Mouse (Mus musculus) midbrain, embryonic 14.5 days (tissue): ENCODE measurements at regions not wholly inside any gene's neighbourhood (a gene's known extent, or its start where the extent isn't known, plus 50 kb on each side); places are given as distances from the start of the nearest gene placed in this dataset.

Source experiments
- ATAC-seq: fragments of 200-750 bp; cut with Nextera tagmentation; 2 replicates; pipeline ENCODE4 v1.8.0; 2017; ENCODE audit warnings: moderate number of reproducible peaks, moderate library complexity; ENCODE audit not compliant: low FRiP score, low TSS enrichment
- DNase-seq: peaks from one replicate; pipeline ENCODE4 v3.0.0-alpha.2; 2015
- H3K27ac ChIP-seq: fragments of 300-500 bp; sonication (generic); replicated peaks from 2 replicates; pipeline ENCODE4 v1.5.1; 2014; ENCODE audit warnings: mild to moderate bottlenecking, low read depth, low read length, moderate library complexity
- H3K27me3 ChIP-seq: fragments of 300-500 bp; sonication (generic); 2 replicates; pipeline ENCODE4 v1.6.1; 2014; ENCODE audit warnings: low read length, control low read depth, mixed read lengths; ENCODE audit not compliant: control insufficient read depth, insufficient read depth
- H3K36me3 ChIP-seq: fragments of 300-500 bp; sonication (generic); 2 replicates; pipeline ENCODE4 v1.6.1; 2014; ENCODE audit warnings: low read length, control low read depth; ENCODE audit not compliant: control insufficient read depth, insufficient read depth
- H3K4me1 ChIP-seq: fragments of 300-500 bp; sonication (generic); 2 replicates; pipeline ENCODE4 v1.6.1; 2014; ENCODE audit warnings: mild to moderate bottlenecking, antibody characterized with exemption, low read length, control low read depth; ENCODE audit not compliant: control insufficient read depth, insufficient read depth
- H3K4me2 ChIP-seq: fragments of 300-500 bp; sonication (generic); 2 replicates; pipeline ENCODE4 v1.6.1; 2014; ENCODE audit warnings: mild to moderate bottlenecking, low read length, moderate library complexity
- H3K4me3 ChIP-seq: fragments of 300-500 bp; sonication (generic); replicated peaks from 2 replicates; pipeline ENCODE4 v1.5.1; 2014; ENCODE audit warnings: low read depth, low read length
- H3K9ac ChIP-seq: fragments of 300-500 bp; sonication (generic); replicated peaks from 2 replicates; pipeline ENCODE4 v1.6.1; 2014; ENCODE audit warnings: mild to moderate bottlenecking, low read length, moderate library complexity
- H3K9me3 ChIP-seq: fragments of 300-500 bp; sonication (generic); 2 replicates; pipeline ENCODE4 v1.6.1; 2016; ENCODE audit warnings: low read length, control low read depth, mixed read lengths; ENCODE audit not compliant: control insufficient read depth
- WGBS: fragments of 180-500 bp; shearing (Covaris S2); extraction: QIAGEN DNeasy Blood & Tissue Kit; methylation state at CpG from one replicate; pipeline ENCODE4 v1.1.7; 2014; 5-methylcytosine and 5-hydroxymethylcytosine counted together

DNA sequence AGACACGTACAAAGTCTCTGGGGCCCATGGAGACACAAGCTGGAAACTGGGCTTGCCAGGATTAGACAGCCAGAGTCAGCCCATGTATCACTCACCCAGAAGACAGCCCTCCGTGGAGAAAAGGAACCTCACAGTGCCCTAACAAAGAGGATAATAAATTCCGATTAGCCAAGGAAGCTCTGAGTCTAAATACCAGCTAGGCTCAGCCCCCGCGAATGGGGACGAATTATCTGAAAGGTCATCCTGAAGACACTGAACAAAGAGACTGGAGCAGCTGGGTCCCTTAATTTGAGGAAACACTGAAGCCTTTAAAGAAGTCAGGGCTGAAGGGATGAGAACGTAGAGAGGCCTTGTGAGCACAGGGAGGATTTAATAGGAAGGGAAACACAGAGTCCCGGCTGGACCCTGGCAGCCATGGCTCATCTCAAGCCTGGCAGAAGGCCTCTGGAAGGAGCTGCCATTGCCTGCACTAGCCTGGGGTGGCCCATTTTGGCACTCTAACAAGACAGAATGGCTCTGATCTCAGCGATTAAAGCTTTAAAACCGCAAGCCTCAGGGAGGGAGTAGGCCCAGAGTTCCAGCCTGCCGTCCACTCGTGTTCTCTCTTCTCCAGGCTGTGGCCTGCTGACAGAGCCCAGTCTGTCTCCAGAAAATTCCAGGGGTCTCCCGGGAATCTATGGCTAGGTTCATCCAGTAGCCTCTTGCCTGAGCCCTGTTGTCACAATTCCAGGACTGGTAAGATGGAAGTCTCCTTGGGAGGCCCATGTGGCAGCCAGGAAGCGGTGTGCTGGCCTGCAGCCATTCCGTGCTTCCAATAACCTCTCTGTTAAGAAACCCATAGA, 343.0 kb upstream of the Zfp462 start:
- DNase-seq = peak; percentile 63
- peak overlapping the region; percentile 66 for H3K27ac ChIP-seq

DNA sequence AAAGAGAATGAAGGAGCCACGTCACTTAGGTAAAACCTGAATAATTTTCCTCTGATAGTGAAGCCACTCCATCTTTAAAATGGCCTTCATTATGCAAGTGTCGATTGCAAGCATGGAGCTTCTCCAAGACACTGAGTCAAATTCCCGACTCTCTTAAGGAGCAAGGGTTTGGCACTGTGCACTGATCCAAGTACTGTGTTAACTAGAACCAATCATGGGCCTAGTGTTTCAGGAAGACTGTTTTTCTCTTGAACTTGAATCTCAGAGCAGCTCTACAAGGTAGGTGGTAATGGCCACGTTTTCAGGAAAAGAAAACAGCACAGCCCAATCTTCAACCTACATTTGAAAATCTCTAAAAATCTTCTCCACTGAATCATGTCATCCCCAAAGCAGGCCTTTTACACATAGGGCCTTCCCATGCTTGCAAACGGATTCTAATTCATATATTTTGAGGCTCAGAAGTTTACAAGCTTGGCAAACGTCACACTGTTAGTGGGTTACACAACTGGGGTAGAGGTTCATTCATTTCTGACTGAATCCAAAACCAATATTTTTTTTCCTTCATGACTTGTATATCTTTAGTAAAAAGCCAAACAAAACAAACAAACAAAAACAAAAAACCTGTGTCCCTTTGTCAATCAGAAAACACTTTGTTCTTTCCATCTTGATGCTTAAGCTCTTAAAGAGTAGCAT, 342.2 kb upstream of the Zfp462 start:
- H3K9ac ChIP-seq = no peak overlapping the region
- ATAC-seq = no peak
- no peak overlapping the region for H3K4me3 ChIP-seq
- H3K4me2 ChIP-seq = no peak overlapping the region
- no peaks in the 10 kb centered on the region for H3K9me3 ChIP-seq
- 85% methylated on average over 6 of the region's 6 CpGs for WGBS
- no peaks in the 10 kb centered on the region for H3K36me3 ChIP-seq
- no peaks in the 10 kb centered on the region for H3K4me1 ChIP-seq
- H3K27me3 ChIP-seq = no peaks in the 10 kb centered on the region
- no peak for DNase-seq
- no peak overlapping the region; the same call in 1 of the 2 replicates for H3K27ac ChIP-seq

More for the DNA sequence above, 343.0 kb upstream of the Zfp462 start:
- H3K36me3 ChIP-seq = no peaks in the 10 kb centered on the region
- 32% methylated on average over 15 of the region's 15 CpGs for WGBS
- H3K27me3 ChIP-seq = no peaks in the 10 kb centered on the region
- no peaks in the 10 kb centered on the region for H3K4me1 ChIP-seq
- H3K4me2 ChIP-seq = no peak overlapping the region
- no peak overlapping the region for H3K9ac ChIP-seq
- H3K4me3 ChIP-seq = no peak overlapping the region
- H3K9me3 ChIP-seq = no peaks in the 10 kb centered on the region
- ATAC-seq = peak; percentile 37; the same call in 1 of the 2 replicates

DNA sequence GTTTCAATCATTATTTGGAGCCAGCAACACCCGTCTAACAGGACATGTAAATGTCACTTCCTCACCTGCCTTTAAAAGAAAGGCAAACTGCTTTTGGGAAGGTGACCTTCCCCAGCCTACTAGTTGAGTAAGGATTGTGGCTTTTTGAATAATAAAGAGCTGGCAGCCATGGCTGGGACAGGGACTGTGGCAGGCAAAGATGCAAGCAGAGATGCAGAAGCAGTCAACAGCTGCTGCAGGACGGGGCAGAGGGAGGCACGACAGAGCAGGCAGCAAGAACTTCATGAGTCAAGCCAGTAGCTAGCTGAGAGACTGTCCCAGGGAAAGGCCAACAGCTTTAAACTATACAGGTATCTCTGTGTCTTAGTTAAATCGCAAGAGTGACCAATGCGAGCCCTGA, 334.7 kb upstream of the Zfp462 start:
- Histone ChIP-seq H3K4me2 (no peak overlapping the region), H3K9ac (no peak overlapping the region), H3K4me1 (peaks cover 4% of the 10 kb centered on the region; the same call in 1 of the 2 replicates), H3K27ac (no peak overlapping the region), H3K4me3 (no peak overlapping the region), H3K9me3 (no peaks in the 10 kb centered on the region), H3K27me3 (no peaks in the 10 kb centered on the region), H3K36me3 (no peaks in the 10 kb centered on the region)
- no peak for DNase-seq
- ATAC-seq = no peak
- WGBS = 73% methylated on average over 5 of the region's 5 CpGs

DNA sequence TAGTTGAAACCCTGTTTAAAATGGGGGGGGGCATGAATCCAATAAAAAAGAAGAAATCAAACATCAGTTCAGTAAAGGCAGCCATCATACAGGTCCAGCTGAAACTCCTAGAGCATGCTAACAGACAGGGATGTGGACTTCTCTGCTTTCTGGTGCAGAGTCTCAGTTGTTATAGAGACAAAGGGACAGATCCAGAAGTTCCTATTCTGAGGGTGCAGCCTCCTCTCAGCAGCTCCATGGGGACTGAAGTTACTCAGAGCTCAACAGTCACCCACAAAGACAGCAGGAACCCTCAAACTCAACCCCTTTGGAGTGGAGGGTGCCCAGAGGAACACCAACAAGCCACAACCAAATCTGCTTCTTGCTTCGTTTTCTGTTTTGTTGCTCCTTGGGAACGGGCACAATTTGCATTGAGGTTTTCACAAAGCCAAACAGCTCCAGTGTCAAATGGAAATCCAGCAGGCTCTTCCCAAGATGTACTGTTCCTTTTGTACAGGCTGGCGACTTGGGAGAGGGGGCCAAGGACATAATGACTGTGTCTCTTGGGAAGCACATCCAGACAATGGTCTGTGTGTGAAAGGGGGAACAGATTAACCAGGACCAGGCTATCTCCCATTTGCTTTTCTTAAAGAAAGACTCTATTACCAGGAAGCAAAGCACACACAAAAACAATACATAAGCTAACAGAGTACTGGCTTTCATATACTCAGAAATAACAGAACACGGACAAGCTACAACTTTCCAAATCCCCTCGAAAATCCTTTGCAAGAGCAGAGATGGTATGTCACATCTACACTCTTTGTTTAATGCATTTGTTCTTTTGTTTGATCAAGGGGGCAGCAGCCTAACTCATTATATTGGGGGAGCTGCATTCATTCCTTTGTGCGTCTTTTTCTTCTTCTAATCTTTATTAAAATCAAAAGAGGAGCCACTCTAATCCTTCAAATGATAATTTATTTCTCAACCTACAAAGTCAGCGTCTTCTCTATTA, 332.6 kb upstream of the Zfp462 start:
- DNase-seq = peak; percentile 48
- Histone ChIP-seq H3K9ac (no peak overlapping the region), H3K27ac (peak overlapping the region; percentile 63), H3K4me1 (peaks cover 4% of the 10 kb centered on the region; the same call in 1 of the 2 replicates), H3K9me3 (no peaks in the 10 kb centered on the region), H3K27me3 (no peaks in the 10 kb centered on the region), H3K4me3 (no peak overlapping the region), H3K36me3 (no peaks in the 10 kb centered on the region), H3K4me2 (no peak overlapping the region)
- ATAC-seq = no peak; the same call in 1 of the 2 replicates
- 6% methylated on average over 7 of the region's 7 CpGs for WGBS

DNA sequence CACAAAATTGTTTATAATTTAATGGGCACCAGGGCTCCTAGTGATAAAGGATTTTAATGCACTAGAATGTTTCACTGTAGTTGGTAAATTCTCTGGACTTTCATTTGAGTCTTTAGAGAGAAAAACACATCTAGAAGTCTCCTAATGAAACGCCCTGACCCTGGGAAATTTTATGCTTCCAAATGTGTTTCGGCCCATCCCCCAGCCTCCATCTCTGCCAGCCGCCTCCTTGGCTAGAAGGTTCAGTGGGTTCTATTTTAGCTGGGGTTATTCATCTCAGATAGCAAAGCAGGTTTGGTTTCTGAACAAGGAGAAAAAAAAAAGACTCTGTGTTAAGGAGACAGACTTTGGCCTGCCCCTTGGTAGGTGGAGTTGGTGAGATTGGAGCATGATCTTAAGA, 331.8 kb upstream of the Zfp462 start:
- Histone ChIP-seq H3K36me3 (no peaks in the 10 kb centered on the region), H3K27me3 (no peaks in the 10 kb centered on the region), H3K4me3 (no peak overlapping the region), H3K9me3 (no peaks in the 10 kb centered on the region), H3K4me1 (peaks cover 4% of the 10 kb centered on the region; the same call in 1 of the 2 replicates), H3K9ac (no peak overlapping the region), H3K4me2 (no peak overlapping the region), H3K27ac (no peak overlapping the region)
- WGBS = 10% methylated on average over 3 of the region's 3 CpGs
- peak; percentile 35 for DNase-seq
- no peak for ATAC-seq

DNA sequence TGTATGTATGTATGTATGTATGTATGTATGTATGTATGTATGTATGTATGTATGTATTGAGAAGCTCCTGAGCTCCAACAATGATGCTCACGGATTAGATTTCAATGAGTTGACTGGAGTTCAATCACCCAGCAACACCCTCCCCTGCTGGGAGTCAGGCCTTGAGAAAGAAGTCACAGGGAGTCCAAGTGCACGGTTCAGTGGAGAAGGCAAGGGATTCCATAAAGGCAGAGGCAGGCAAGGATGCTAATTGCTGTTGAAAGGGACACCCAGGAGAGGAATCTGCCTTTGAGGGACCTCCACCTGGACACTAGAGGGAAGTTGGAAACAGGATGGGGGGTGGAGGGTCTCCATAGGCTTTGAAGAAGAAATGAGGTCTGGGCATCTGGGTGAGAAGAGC, 331.2 kb upstream of the Zfp462 start:
- no peak overlapping the region for H3K27ac ChIP-seq
- no peak for ATAC-seq
- DNase-seq = no peak

DNA sequence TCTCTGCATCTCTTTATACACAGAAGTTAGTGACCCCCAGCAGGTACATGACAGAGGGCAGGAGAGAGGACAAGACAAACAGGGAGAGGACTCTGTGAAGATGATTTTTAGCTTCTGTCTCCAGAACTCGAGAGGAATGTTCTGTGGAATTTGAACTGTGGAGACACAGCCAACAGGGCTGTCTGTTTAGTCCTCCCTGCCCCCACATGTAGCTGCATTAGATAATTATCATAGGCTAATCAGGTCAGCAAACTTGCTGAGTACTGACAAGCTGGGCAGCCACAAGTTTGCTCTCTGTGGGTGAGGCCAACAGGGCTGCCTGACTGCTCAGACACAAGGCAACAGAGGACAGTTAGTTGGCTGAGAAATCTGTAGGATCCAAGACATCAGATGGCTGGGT, 329.0 kb upstream of the Zfp462 start:
- Histone ChIP-seq H3K4me2 (no peak overlapping the region), H3K9me3 (no peaks in the 10 kb centered on the region), H3K4me3 (no peak overlapping the region)

More for the DNA sequence above, 331.2 kb upstream of the Zfp462 start:
- no peaks in the 10 kb centered on the region for H3K9me3 ChIP-seq
- H3K4me2 ChIP-seq = no peak overlapping the region
- no peak overlapping the region for H3K4me3 ChIP-seq
- H3K27me3 ChIP-seq = no peaks in the 10 kb centered on the region
- H3K9ac ChIP-seq = no peak overlapping the region
- peaks cover 4% of the 10 kb centered on the region; the same call in 1 of the 2 replicates for H3K4me1 ChIP-seq
- no peaks in the 10 kb centered on the region for H3K36me3 ChIP-seq
- 12% methylated on average over 2 of the region's 2 CpGs for WGBS

More for the DNA sequence above, 329.0 kb upstream of the Zfp462 start:
- 50% methylated on average over 1 of the region's 1 CpGs for WGBS
- ATAC-seq (no peak), DNase-seq (no peak)
- Histone ChIP-seq H3K9ac (no peak overlapping the region), H3K4me1 (peaks cover 4% of the 10 kb centered on the region; the same call in 1 of the 2 replicates), H3K36me3 (no peaks in the 10 kb centered on the region), H3K27ac (no peak overlapping the region), H3K27me3 (no peaks in the 10 kb centered on the region)
